Mouse (Mus musculus): ENCODE measurements around the gene Pth2. TPM values are rescaled to one million over a fixed set of nuclear protein-coding genes. Genes with fewer than 3 reads are reported as not detected.

Gene Pth2
- total and polyA plus RNA-seq, 3 experiments: not detected

DNA sequence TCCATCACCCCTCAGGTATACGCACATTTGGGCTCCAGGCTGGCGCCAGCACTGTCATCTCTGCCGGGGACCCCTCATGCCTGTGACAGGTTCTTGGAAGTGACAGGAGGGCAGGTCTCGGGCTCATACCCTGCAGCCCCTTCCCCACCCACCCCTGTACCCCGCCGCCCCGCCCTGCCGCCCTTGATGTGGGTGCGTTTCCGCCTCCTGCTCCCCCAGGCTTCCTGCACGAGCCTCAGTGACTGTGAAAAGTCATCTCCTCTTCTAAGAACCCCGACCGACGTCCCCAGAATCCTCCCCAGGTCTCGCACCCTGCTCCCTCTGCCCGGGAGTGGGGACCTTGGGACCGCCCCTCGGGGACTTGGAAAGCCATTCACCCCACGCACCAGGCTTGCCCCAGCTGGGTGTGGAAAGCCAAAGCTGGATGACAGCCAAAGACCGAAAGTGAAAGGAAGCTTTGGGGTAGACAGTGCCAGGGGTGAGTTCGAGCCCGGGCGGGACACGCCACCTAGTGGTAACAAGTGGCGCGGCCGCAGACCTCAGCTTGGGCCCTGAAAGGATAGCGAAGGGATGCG is 44.7 kb upstream of the Pth2 start, which contains the start of the genes Gm45713 and Flt3l:
TSS of gene Gm45713 (minus strand) at position 239 of the 575 bp plus-strand sequence.
TSS of gene Flt3l (minus strand) at position 440 of the 575 bp plus-strand sequence.
- intact Hi-C loops (cut with DNase I): loop anchor here (1.0 to 5.0 kb wide), 2 partner anchors 56 to 154 kb away; no protein-coding TSS in a partner anchor
- peak; percentile 94 to 95 for DNase-seq
- no peak for TF ChIP-seq CTCF (IDR thresholded peaks at IDR 0.05)
- TF ChIP-seq POLR2A (IDR thresholded peaks at IDR 0.05; ENCODE audit: insufficient read depth, low read depth, low read length): peak; percentile 59
- TF ChIP-seq EP300 (IDR thresholded peaks at IDR 0.05; ENCODE audit: insufficient read depth, low read depth, low read length): peak; percentile 87; the same call in 1 of the 2 replicates
- H3K9ac ChIP-seq (ENCODE audit: low read depth, low read length): peak within 1 kb of the TSS; percentile 78
- peak within 1 kb of the TSS; percentile 96 for H3K27ac ChIP-seq
- H3K4me1 ChIP-seq (ENCODE audit: control insufficient read depth, insufficient read depth, low read length): peaks cover 4% of the 10 kb centered on the region; the same call in 1 of the 2 replicates
- H3K36me3 ChIP-seq (ENCODE audit: control insufficient read depth, insufficient read depth, low read length): no peaks in the 10 kb centered on the region
- 2% methylated on average over 28 of the region's 29 CpGs for WGBS
- H3K79me2 ChIP-seq (replicated peaks; ENCODE audit: control insufficient read depth, insufficient read depth, low read length): no peaks in the 10 kb centered on the region
- peak within 1 kb of the TSS; percentile 69 for H3K4me3 ChIP-seq
- H3K27me3 ChIP-seq (ENCODE audit: control insufficient read depth, insufficient read depth, low read length): no peaks in the 10 kb centered on the region

- no peak overlapping the region for H3K4me3 ChIP-seq
- TF ChIP-seq CTCF (IDR thresholded peaks at IDR 0.05) (no peak), POLR2A (IDR thresholded peaks at IDR 0.05; ENCODE audit: insufficient read depth, low read depth, low read length) (no peak), EP300 (IDR thresholded peaks at IDR 0.05; ENCODE audit: insufficient read depth, low read depth, low read length) (no peak)
- no peaks in the 10 kb centered on the region for H3K36me3 ChIP-seq (ENCODE audit: control insufficient read depth, insufficient read depth, low read length)
- no peak overlapping the region for H3K9ac ChIP-seq (ENCODE audit: low read depth, low read length)
- intact Hi-C loops (cut with DNase I): loop anchor here (5.0 kb wide), 1 partner anchor 155 kb away; no protein-coding TSS in a partner anchor
- no peaks in the 10 kb centered on the region for H3K79me2 ChIP-seq (replicated peaks; ENCODE audit: control insufficient read depth, insufficient read depth, low read length)
- no peaks in the 10 kb centered on the region for H3K27me3 ChIP-seq (ENCODE audit: control insufficient read depth, insufficient read depth, low read length)
- no peak for DNase-seq
- no peak overlapping the region for H3K27ac ChIP-seq
- 56% methylated on average over 12 of the region's 12 CpGs for WGBS
- peaks cover 5% of the 10 kb centered on the region for H3K4me1 ChIP-seq (ENCODE audit: control insufficient read depth, insufficient read depth, low read length)
Observed at GRCm38 (mm10) chr7:45137171-45138006, 43.4 kb upstream of the Pth2 start.

DNA sequence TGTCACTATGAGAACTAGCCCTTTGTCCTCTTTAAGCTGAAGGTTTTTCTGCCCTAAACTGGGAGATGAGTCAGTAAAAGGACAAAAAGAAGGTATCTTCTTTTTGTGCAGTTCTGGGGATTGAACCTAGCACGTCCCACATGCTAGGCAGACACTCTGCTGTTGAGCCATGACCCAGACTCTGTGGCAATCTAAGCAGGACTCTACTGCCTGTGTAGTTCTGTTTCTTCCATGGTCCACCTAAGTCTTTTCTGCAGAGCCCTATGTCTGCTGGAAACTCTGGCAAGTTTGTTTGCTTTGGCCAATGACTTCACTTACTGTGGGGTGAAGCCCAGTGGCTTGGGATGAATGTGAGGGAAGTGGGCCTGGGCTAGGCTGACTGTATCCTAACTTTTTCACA is 42.4 kb upstream of the Pth2 start:
- TF ChIP-seq EP300 (IDR thresholded peaks at IDR 0.05; ENCODE audit: insufficient read depth, low read depth, low read length): no peak
- no peak for TF ChIP-seq CTCF (IDR thresholded peaks at IDR 0.05)
- TF ChIP-seq POLR2A (IDR thresholded peaks at IDR 0.05; ENCODE audit: insufficient read depth, low read depth, low read length): no peak
- 97% methylated on average over 1 of the region's 1 CpGs for WGBS
- H3K4me3 ChIP-seq: no peak overlapping the region
- DNase-seq: no peak
- no peaks in the 10 kb centered on the region for H3K27me3 ChIP-seq (ENCODE audit: control insufficient read depth, insufficient read depth, low read length)
- H3K4me1 ChIP-seq (ENCODE audit: control insufficient read depth, insufficient read depth, low read length): peaks cover 5% of the 10 kb centered on the region
- no peak overlapping the region for H3K27ac ChIP-seq
- intact Hi-C loops (cut with DNase I): loop anchor here (5.0 kb wide), 1 partner anchor 156 kb away; no protein-coding TSS in a partner anchor
- no peak overlapping the region for H3K9ac ChIP-seq (ENCODE audit: low read depth, low read length)
- no peaks in the 10 kb centered on the region for H3K79me2 ChIP-seq (replicated peaks; ENCODE audit: control insufficient read depth, insufficient read depth, low read length)
- no peaks in the 10 kb centered on the region for H3K36me3 ChIP-seq (ENCODE audit: control insufficient read depth, insufficient read depth, low read length)

GRCm38 (mm10) chr7:45139904-45140723 is 40.7 kb upstream of the Pth2 start:
- TF ChIP-seq CTCF (IDR thresholded peaks at IDR 0.05) (no peak), EP300 (IDR thresholded peaks at IDR 0.05; ENCODE audit: insufficient read depth, low read depth, low read length) (no peak), POLR2A (IDR thresholded peaks at IDR 0.05; ENCODE audit: insufficient read depth, low read depth, low read length) (no peak)
- no peak overlapping the region for H3K9ac ChIP-seq (ENCODE audit: low read depth, low read length)
- H3K27me3 ChIP-seq (ENCODE audit: control insufficient read depth, insufficient read depth, low read length): no peaks in the 10 kb centered on the region
- no peaks in the 10 kb centered on the region for H3K79me2 ChIP-seq (replicated peaks; ENCODE audit: control insufficient read depth, insufficient read depth, low read length)
- intact Hi-C loops (cut with DNase I): loop anchor here (5.0 kb wide), 1 partner anchor 158 kb away; no protein-coding TSS in a partner anchor
- no peak for DNase-seq
- no peak overlapping the region for H3K4me3 ChIP-seq
- H3K4me1 ChIP-seq (ENCODE audit: control insufficient read depth, insufficient read depth, low read length): peaks cover 3% of the 10 kb centered on the region
- WGBS: 72% methylated on average over 8 of the region's 8 CpGs
- H3K27ac ChIP-seq: peak overlapping the region; percentile 17
- H3K36me3 ChIP-seq (ENCODE audit: control insufficient read depth, insufficient read depth, low read length): no peaks in the 10 kb centered on the region

DNA sequence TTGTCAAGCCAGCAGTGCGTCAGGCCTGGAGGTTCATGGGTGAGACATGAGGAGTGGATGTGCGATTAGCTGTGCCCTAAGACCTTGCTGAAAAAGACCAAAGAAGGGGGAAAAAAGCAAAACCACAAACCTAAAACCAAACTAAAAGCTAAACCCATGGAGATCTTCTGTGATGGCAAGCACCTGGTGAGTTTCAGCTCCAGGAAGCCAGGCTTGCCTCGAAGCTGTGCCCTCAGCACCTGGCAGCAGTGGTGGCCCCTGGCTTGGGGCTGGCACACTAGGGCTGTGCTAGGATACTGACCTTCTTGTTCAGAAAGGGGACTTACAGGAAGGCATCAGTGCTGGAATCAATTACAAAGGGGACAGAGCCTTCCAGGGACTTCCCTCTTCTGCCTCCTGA is 39.5 kb upstream of the Pth2 start:
- no peak for DNase-seq
- Histone ChIP-seq H3K79me2 (replicated peaks; ENCODE audit: control insufficient read depth, insufficient read depth, low read length) (no peaks in the 10 kb centered on the region), H3K4me1 (ENCODE audit: control insufficient read depth, insufficient read depth, low read length) (peaks cover 2% of the 10 kb centered on the region), H3K27me3 (ENCODE audit: control insufficient read depth, insufficient read depth, low read length) (no peaks in the 10 kb centered on the region), H3K27ac (no peak overlapping the region), H3K4me3 (no peak overlapping the region), H3K9ac (ENCODE audit: low read depth, low read length) (no peak overlapping the region), H3K36me3 (ENCODE audit: control insufficient read depth, insufficient read depth, low read length) (no peaks in the 10 kb centered on the region)
- intact Hi-C loops (cut with DNase I): no loop called here
- WGBS: 83% methylated on average over 3 of the region's 3 CpGs
- no peak for TF ChIP-seq EP300 (IDR thresholded peaks at IDR 0.05; ENCODE audit: insufficient read depth, low read depth, low read length)
- TF ChIP-seq CTCF (IDR thresholded peaks at IDR 0.05): no peak
- no peak for TF ChIP-seq POLR2A (IDR thresholded peaks at IDR 0.05; ENCODE audit: insufficient read depth, low read depth, low read length)

Measured in heart, adult 2 months (tissue).